22 mouse cellular contexts compared by ENCODE assay signal in the genomic region with DNA sequence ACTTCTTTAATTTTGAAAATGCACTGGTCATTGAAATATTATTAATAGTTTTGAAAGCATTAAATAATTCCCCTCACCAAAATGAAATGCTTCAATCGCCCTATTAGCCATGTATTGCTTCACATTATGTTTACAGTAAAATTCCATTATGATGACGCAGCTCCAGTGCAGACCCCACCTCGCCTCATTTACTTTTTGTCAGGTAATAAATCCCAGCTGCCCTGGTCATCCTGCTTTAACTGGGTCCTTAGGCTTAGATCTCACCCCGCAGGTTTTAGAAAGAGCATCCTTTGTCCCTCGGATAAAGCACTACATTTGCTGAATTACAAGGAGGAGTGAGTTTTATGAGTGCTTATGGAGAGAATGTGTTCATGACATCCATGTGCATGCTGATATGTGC.
DNase-seq lines count a peak whose midpoint lies in the region; ATAC-seq and TF ChIP-seq lines count a peak whose summit lies in the region.
"Had no signal": no experiment of that assay in that cellular context is flagged by ENCODE, and none has a peak within 500 bp of the region (broad histone marks: within the 10 kb centered on the region; RNA-seq: fewer than 3 reads in every experiment).

No protein-coding gene starts in this region.

- ATAC-seq in kidney, postnatal 0 days (replicated peaks; ENCODE audit: low FRiP score, low read depth), result no peak
- ATAC-seq: CD4-positive, CD25-positive, alpha-beta regulatory T cell, adult 4 months; forebrain, embryonic 16.5 days; hindbrain, postnatal 0 days had no signal

- no peak overlapping the region for H3K4me3 ChIP-seq in kidney, postnatal 0 days (replicated peaks; ENCODE audit: low read depth, low read length)
- no peak overlapping the region for H3K4me3 ChIP-seq in cerebellum, adult 2 months (replicated peaks; ENCODE audit: insufficient read depth, low read depth, low read length)
- H3K4me3 ChIP-seq: embryonic facial prominence, embryonic 12.5 days; forebrain, embryonic 12.5 days; heart, adult 2 months; heart, embryonic 15.5 days; hindbrain, embryonic 13.5 days had no signal

- H3K9ac ChIP-seq in kidney, postnatal 0 days (ENCODE audit: low read depth, low read length), result no peak overlapping the region
- H3K9ac ChIP-seq: embryonic facial prominence, embryonic 12.5 days; forebrain, embryonic 12.5 days; heart, embryonic 15.5 days; hindbrain, embryonic 13.5 days had no signal

- WGBS in kidney, postnatal 0 days, result 30% methylated on average over 5 of the region's 5 CpGs
- WGBS in cerebellum, adult 2 months, result 90% methylated on average over 5 of the region's 5 CpGs

- DNase-seq in kidney, postnatal 0 days (ENCODE audit: low spot score), result peak; percentile 1
- no peak for DNase-seq in kidney, postnatal 4 days
- DNase-seq in NIH3T3 (ENCODE audit: low read depth), result peak; percentile 36
- DNase-seq in embryo, embryonic 11 days, result peak; percentile 17
- DNase-seq in mesoderm, embryonic 11.5 days (ENCODE audit: low read depth, low spot score), result peak; percentile 61
- no peak for DNase-seq in left cerebral cortex, postnatal 25 days (ENCODE audit: low spot score in 2 of 2)
- no peak for DNase-seq in cerebellum, adult 2 months
- DNase-seq: adrenal gland, postnatal 14 days; cerebellum, adult 18-20 months; cerebellum, postnatal 10 days; gastrocnemius, postnatal 14 days; heart, adult 2 months; heart, postnatal 14 days had no signal

- intact Hi-C loops in left cerebral cortex, postnatal 25 days (cut with DNase I), result no loop called here

- no peaks in the 10 kb centered on the region for H3K27me3 ChIP-seq in kidney, postnatal 0 days (ENCODE audit: insufficient read depth, low read length)
- no peaks in the 10 kb centered on the region for H3K27me3 ChIP-seq in cerebellum, adult 2 months (ENCODE audit: control insufficient read depth, insufficient read depth, low read length)
- H3K27me3 ChIP-seq: embryonic facial prominence, embryonic 12.5 days; forebrain, embryonic 12.5 days; heart, embryonic 15.5 days; hindbrain, embryonic 13.5 days had no signal

- no peak overlapping the region for H3K4me2 ChIP-seq in kidney, postnatal 0 days (ENCODE audit: low read length)
- H3K4me2 ChIP-seq: embryonic facial prominence, embryonic 12.5 days; forebrain, embryonic 12.5 days; heart, embryonic 11.5 days; heart, embryonic 15.5 days; hindbrain, embryonic 13.5 days had no signal

- no peaks in the 10 kb centered on the region for H3K9me3 ChIP-seq in kidney, postnatal 0 days (replicated peaks; ENCODE audit: low read length)
- H3K9me3 ChIP-seq: embryonic facial prominence, embryonic 12.5 days; forebrain, embryonic 12.5 days; G1E; heart, embryonic 15.5 days; hindbrain, embryonic 13.5 days had no signal

- no peaks in the 10 kb centered on the region for H3K36me3 ChIP-seq in kidney, postnatal 0 days (ENCODE audit: insufficient read depth, low read length)
- H3K36me3 ChIP-seq: embryonic facial prominence, embryonic 12.5 days; forebrain, embryonic 12.5 days; G1E; heart, embryonic 15.5 days; hindbrain, embryonic 13.5 days had no signal

- TF ChIP-seq CTCF in kidney, postnatal 0 days (IDR thresholded peaks at IDR 0.05; ENCODE audit: low read depth), result no peak
- no peak for TF ChIP-seq CTCF in cerebellum, adult 2 months (IDR thresholded peaks at IDR 0.05; ENCODE audit: borderline replicate concordance, insufficient read depth, low read depth, low read length)

- TF ChIP-seq POLR2A in cerebellum, adult 2 months (IDR thresholded peaks at IDR 0.05; ENCODE audit: borderline replicate concordance, insufficient read depth, low read length), result no peak

- H3K27ac ChIP-seq in kidney, postnatal 0 days, result no peak overlapping the region
- H3K27ac ChIP-seq in cerebellum, adult 2 months (ENCODE audit: insufficient read depth, low read length), result no peak overlapping the region
- H3K27ac ChIP-seq: embryonic facial prominence, embryonic 12.5 days; forebrain, embryonic 12.5 days; heart, adult 2 months; heart, embryonic 15.5 days; hindbrain, embryonic 13.5 days; hindbrain, postnatal 0 days had no signal

- H3K4me1 ChIP-seq in kidney, postnatal 0 days (replicated peaks; ENCODE audit: insufficient read depth, low read length), result no peaks in the 10 kb centered on the region
- no peaks in the 10 kb centered on the region for H3K4me1 ChIP-seq in cerebellum, adult 2 months (ENCODE audit: control insufficient read depth, insufficient read depth, low read length)
- H3K4me1 ChIP-seq: forebrain, embryonic 12.5 days; heart, embryonic 15.5 days; hindbrain, embryonic 13.5 days had no signal

Comparison
In these comparisons a context has a peak if more than half of its experiments do, and no peak if none do; other contexts are left out.
1. DNase-seq: peak in kidney, postnatal 0 days (single experiment), NIH3T3 (single experiment), embryo, embryonic 11 days (single experiment) and mesoderm, embryonic 11.5 days (single experiment); none in kidney, postnatal 4 days (0 of 2), left cerebral cortex, postnatal 25 days (0 of 2) and cerebellum, adult 2 months (0 of 2).